Mouse (Mus musculus) embryonic fibroblast, embryonic 13.5 days (primary cell): ENCODE measurements at regions not wholly inside any gene's neighbourhood (a gene's known extent, or its start where the extent isn't known, plus 50 kb on each side); places are given as distances from the start of the nearest gene placed in this dataset.

Source experiments
- H3K27ac ChIP-seq: 2 replicates; pipeline ENCODE4 v1.5.1; 2012; ENCODE audit warnings: low read length, control low read depth, inconsistent platforms; ENCODE audit not compliant: insufficient read depth
- H3K4me1 ChIP-seq: 2 replicates; pipeline ENCODE4 v1.6.1; 2011; ENCODE audit warnings: low read length; ENCODE audit not compliant: control insufficient read depth, insufficient read depth
- H3K4me3 ChIP-seq: 2 replicates; pipeline ENCODE4 v1.5.1; 2011; ENCODE audit warnings: mild to moderate bottlenecking, control low read depth, low read length; ENCODE audit not compliant: insufficient read depth
- CTCF ChIP-seq: IDR thresholded peaks from 2 replicates; pipeline ENCODE4 v1.5.1; 2011; ENCODE audit warnings: mild to moderate bottlenecking, control low read depth, low read length, moderate library complexity, borderline replicate concordance; ENCODE audit not compliant: insufficient read depth
- POLR2A ChIP-seq: IDR thresholded peaks from 2 replicates; pipeline ENCODE4 v1.6.1; 2011; ENCODE audit warnings: low read depth, mild to moderate bottlenecking, control low read depth, low read length, moderate library complexity

- Histone ChIP-seq H3K4me1 (no peaks in the 10 kb centered on the region), H3K4me3 (no peak overlapping the region), H3K27ac (no peak overlapping the region)
- TF ChIP-seq CTCF (no peak), POLR2A (no peak)
Observed at GRCm38 (mm10) chr15:41232406-41233060, 1098.4 kb downstream of the 9330182O14Rik start.
